Mouse (Mus musculus) ES-Bruce4 (cell line): Measurements from ENCODE around the gene Lhfpl3.

Experiments
- CTCF ChIP-seq: IDR thresholded peaks from one replicate; pipeline ENCODE4 v1.8.1; 2011; ENCODE audit warnings: low read depth, low read length
- EP300 ChIP-seq: IDR thresholded peaks from 2 replicates; pipeline ENCODE4 v1.6.1; 2011; ENCODE audit warnings: low read depth, low read length; ENCODE audit not compliant: insufficient read depth

DNA sequence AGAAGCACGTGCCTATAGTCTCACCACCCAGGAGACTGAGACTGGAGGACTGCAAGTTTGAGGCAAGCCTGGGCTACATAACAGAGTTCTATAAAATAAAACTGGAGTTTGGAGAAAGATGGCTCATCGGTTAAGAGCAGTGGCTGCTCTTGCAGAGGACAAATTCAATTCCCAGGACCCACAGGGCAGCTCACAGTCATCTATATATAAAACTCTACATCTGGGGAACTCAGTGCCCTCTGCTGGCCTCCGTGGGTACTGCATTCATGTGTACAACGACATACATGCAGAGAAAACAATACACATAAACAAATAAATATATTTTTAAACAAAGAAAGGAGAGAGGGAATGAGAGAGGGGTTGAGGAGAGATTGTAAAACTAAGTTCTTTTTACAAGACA, 501.1 kb downstream of the Lhfpl3 start:
- TF ChIP-seq EP300, result no peak
- TF ChIP-seq CTCF, result no peak
